Mouse (Mus musculus) heart, embryonic 14.5 days (tissue): Measurements from ENCODE around the gene Hoxc4. TPM values are rescaled to one million over a fixed set of nuclear protein-coding genes. Genes with fewer than 3 reads are reported as not detected.

Experiments used
- ATAC-seq: fragments of 200-750 bp; cut with Nextera tagmentation; 2 replicates; pipeline ENCODE4 v1.8.0; 2017; ENCODE audit warnings: low read depth, moderate TSS enrichment; ENCODE audit not compliant: insufficient number of reproducible peaks, insufficient read depth, low FRiP score
- H3K27ac ChIP-seq, 2 experiments: fragments of 200-500 bp in 1 of 2; fragments of 300-500 bp in 1 of 2; sonication (generic) in 1 of 2; replicated peaks in 1 of 2; 2 replicates each; pipeline ENCODE4 v1.5.1; 2012 to 2014; ENCODE audit warnings: low read depth in 2 of 2, low read length in 2 of 2, control low read depth in 1 of 2, mild to moderate bottlenecking in 1 of 2, mixed read lengths in 1 of 2; ENCODE audit not compliant: control insufficient read depth in 1 of 2, insufficient read depth in 1 of 2
- H3K27me3 ChIP-seq: fragments of 300-500 bp; sonication (generic); 2 replicates; pipeline ENCODE4 v1.6.1; 2014; ENCODE audit warnings: mild to moderate bottlenecking, low read length, control low read depth; ENCODE audit not compliant: control insufficient read depth, insufficient read depth
- H3K36me3 ChIP-seq: fragments of 300-500 bp; sonication (generic); 2 replicates; pipeline ENCODE4 v1.6.1; 2014; ENCODE audit warnings: mild to moderate bottlenecking, control low read depth, low read length, mixed read lengths; ENCODE audit not compliant: control insufficient read depth, insufficient read depth
- H3K4me1 ChIP-seq, 2 experiments: fragments of 200-500 bp in 1 of 2; fragments of 300-500 bp in 1 of 2; sonication (generic) in 1 of 2; 2 replicates each; pipeline ENCODE4 v1.6.1; 2012 to 2014; ENCODE audit warnings: low read length in 2 of 2, control low read depth in 1 of 2, mixed read lengths in 1 of 2; ENCODE audit not compliant: control insufficient read depth in 2 of 2, insufficient read depth in 2 of 2
- H3K4me2 ChIP-seq: fragments of 300-500 bp; sonication (generic); 2 replicates; pipeline ENCODE4 v1.6.1; 2014; ENCODE audit warnings: mild to moderate bottlenecking, low read length
- H3K4me3 ChIP-seq, 2 experiments: fragments of 200-500 bp in 1 of 2; fragments of 300-500 bp in 1 of 2; sonication (generic) in 1 of 2; 2 replicates each; pipeline ENCODE4 v1.5.1; 2012 to 2014; ENCODE audit warnings: low read length in 2 of 2, mild to moderate bottlenecking in 2 of 2, control low read depth in 1 of 2, low read depth in 1 of 2, moderate library complexity in 1 of 2; ENCODE audit not compliant: control insufficient read depth in 1 of 2, insufficient read depth in 1 of 2
- H3K9ac ChIP-seq: fragments of 300-500 bp; sonication (generic); 2 replicates; pipeline ENCODE4 v1.6.1; 2014; ENCODE audit warnings: mild to moderate bottlenecking, low read length
- H3K9me3 ChIP-seq: fragments of 300-500 bp; sonication (generic); 2 replicates; pipeline ENCODE4 v1.6.1; 2016; ENCODE audit warnings: low read length, control low read depth; ENCODE audit not compliant: control insufficient read depth
- WGBS: fragments of 180-500 bp; shearing (Covaris S2); extraction: QIAGEN DNeasy Blood & Tissue Kit; methylation state at CpG from one replicate; pipeline ENCODE4 v1.1.7; 2014; 5-methylcytosine and 5-hydroxymethylcytosine counted together
- polyA plus RNA-seq: library from polyadenylated mRNA; unstranded; fragments of >200 nt; fragmentation: Nextera tagmentation; extraction: Ambion mirVana; gene quantifications from 2 replicates; pipeline ENCODE4 v1.2.1, GENCODE M21; 2014

The Hoxc4 gene
- polyA plus RNA-seq, 1 experiment from 2014 or later = 0.30 TPM

DNA sequence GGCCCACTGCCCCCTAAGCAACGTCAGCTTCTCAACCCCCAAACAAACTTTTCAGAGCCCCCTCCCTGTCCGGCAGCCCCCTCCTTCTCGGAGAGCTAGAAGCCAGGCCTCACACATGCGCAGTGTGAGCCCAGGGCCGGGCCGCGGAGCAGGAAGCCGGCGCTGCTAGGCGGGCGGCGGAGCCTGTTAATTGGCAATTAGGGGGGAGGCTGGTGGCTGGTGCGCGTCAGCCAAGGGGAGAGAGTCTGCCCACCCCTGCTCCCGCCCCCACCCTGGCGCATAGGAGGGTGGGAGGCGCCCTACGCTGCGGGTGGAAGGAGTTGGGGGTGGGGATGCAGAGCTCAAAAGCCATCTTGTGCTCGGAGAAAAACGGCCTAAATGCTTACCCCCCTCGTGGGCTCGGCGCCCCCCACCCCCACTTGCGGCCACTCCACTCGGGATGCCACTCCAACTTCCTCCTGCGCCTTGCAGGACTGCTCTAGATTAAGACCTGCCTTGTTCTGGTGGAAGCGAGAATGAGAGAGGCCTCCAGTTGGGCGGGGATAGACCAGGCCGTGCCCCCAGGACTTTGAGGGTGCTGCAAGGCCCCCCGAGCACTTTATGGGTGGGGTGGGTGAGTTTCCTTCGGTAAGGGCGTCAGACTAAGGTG lies 19.4 kb upstream of the Hoxc4 start:
- Histone ChIP-seq H3K4me1 (peaks cover 21 to 26% of the 10 kb centered on the region in 2 experiments), H3K4me3 (peak overlapping the region; percentile 47 to 50), H3K4me2 (peak overlapping the region; percentile 92), H3K9ac (peak overlapping the region; percentile 67), H3K9me3 (no peaks in the 10 kb centered on the region), H3K36me3 (no peaks in the 10 kb centered on the region), H3K27me3 (peaks cover 99% of the 10 kb centered on the region), H3K27ac (no peak overlapping the region)
- ATAC-seq = 0 out of 2 replicates have a peak, but pooled peaks have one; percentile 49
- 3% methylated on average over 33 of the region's 33 CpGs for WGBS

DNA sequence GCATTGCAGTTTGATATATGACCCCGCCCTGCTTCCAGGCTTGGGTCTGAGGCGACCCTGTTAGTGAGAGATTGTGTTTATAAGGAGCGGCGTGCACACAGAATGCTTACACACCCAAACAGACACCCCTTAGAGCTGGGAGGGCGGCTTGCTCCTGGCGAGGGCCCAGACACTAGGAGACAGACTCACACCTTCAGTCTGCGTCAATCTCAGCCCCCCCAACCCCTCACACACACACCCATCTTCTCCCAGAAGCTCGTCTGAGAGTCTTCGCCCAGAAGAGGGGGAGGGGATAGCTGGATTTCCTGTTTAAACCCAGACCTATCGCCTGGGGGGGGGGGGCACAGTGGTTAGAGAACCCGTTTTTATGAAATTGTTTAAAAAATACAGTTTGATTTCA lies 18.8 kb upstream of the Hoxc4 start:
- Histone ChIP-seq H3K27ac (no peak overlapping the region), H3K36me3 (no peaks in the 10 kb centered on the region), H3K27me3 (peaks cover 99% of the 10 kb centered on the region), H3K9ac (no peak overlapping the region), H3K4me2 (peak overlapping the region; percentile 92), H3K4me1 (peaks cover 21 to 26% of the 10 kb centered on the region in 2 experiments), H3K4me3 (peak overlapping the region; percentile 47 to 50; a peak in 1 of 4 replicates), H3K9me3 (no peaks in the 10 kb centered on the region)
- 23% methylated on average over 10 of the region's 11 CpGs for WGBS
- ATAC-seq = no peak

DNA sequence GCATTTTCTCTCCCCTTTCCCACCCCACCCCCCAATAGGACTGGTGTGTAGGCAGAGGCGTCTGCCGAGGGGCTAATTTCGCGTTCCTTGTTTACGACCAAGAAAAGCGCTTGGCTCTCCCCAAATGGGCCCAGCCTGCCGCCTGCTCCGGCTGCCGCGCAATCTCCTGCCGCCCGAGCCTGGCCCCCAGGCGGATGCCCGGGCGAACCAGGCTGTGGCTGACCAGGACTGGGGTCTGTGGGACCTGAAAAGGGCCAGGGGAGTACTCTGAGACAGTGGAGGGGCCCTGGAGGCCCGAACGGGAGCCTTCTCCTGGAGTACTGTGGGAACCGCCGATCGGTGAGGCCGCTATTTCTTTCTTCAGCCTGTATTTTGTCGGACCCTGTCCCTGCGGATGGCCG lies 18.2 kb upstream of the Hoxc4 start:
- Histone ChIP-seq H3K4me1 (peaks cover 21 to 26% of the 10 kb centered on the region in 2 experiments), H3K27me3 (peaks cover 99% of the 10 kb centered on the region), H3K4me3 (peak overlapping the region in 1 of 2 experiments; percentile 19; a peak in 1 of 4 replicates), H3K36me3 (no peaks in the 10 kb centered on the region), H3K27ac (no peak overlapping the region), H3K9me3 (no peaks in the 10 kb centered on the region), H3K4me2 (peak overlapping the region; percentile 40), H3K9ac (peak overlapping the region; percentile 49; the same call in 1 of the 2 replicates)
- no peak for ATAC-seq
- WGBS = 9% methylated on average over 24 of the region's 24 CpGs

DNA sequence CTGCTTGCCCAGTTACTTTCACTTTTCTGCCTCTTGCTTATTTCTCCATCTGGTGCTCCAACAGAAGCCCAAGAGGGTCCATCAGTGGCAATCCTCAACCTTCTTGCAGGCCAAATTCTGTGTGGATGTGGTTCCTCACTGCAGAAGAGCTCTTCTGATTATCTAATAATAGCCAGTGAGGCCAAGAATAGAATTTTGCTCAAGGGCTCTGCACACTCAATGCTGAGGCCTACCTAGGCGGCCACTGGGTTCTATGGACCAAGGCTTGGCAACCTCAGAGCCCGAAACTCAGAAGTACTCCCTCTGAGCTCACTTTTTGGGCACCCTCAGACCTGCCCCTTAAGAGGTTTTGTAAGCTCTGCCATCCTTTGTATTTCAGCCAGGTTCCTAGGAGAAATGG lies 17.4 kb upstream of the Hoxc4 start:
- no peaks in the 10 kb centered on the region for H3K9me3 ChIP-seq
- H3K27me3 ChIP-seq = peaks cover 99% of the 10 kb centered on the region
- ATAC-seq = no peak
- no peak overlapping the region for H3K27ac ChIP-seq
- H3K9ac ChIP-seq = no peak overlapping the region
- H3K4me3 ChIP-seq = no peak overlapping the region
- H3K4me1 ChIP-seq = peaks cover 21 to 26% of the 10 kb centered on the region in 2 experiments
- no peaks in the 10 kb centered on the region for H3K36me3 ChIP-seq
- peak overlapping the region; percentile 40 for H3K4me2 ChIP-seq
- 22% methylated on average over 2 of the region's 2 CpGs for WGBS

DNA sequence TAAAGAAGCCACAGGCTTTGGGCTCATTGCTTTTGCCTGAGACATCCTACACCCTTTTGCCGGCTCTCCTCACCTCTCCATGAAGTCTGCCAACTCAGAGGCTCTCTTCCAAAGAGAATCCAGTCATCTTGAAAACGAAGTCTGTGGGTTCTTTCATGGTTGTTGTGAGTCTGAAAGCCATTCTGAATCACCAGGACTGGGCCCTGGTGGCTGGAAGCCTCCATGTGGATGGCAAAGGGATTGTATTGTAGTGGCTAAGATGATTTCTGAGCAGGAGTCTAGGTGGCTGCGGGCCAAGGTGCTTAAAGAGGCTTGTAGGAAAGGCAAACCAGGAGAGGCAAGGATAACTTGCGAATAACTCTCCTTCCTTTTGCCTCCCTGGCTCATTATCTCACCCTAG lies 16.6 kb upstream of the Hoxc4 start:
- Histone ChIP-seq H3K4me1 (peaks cover 21 to 26% of the 10 kb centered on the region in 2 experiments), H3K4me2 (no peak overlapping the region), H3K9me3 (no peaks in the 10 kb centered on the region), H3K4me3 (no peak overlapping the region), H3K9ac (no peak overlapping the region), H3K27me3 (peaks cover 99% of the 10 kb centered on the region), H3K27ac (no peak overlapping the region), H3K36me3 (no peaks in the 10 kb centered on the region)
- ATAC-seq = no peak
- 35% methylated on average over 4 of the region's 4 CpGs for WGBS

DNA sequence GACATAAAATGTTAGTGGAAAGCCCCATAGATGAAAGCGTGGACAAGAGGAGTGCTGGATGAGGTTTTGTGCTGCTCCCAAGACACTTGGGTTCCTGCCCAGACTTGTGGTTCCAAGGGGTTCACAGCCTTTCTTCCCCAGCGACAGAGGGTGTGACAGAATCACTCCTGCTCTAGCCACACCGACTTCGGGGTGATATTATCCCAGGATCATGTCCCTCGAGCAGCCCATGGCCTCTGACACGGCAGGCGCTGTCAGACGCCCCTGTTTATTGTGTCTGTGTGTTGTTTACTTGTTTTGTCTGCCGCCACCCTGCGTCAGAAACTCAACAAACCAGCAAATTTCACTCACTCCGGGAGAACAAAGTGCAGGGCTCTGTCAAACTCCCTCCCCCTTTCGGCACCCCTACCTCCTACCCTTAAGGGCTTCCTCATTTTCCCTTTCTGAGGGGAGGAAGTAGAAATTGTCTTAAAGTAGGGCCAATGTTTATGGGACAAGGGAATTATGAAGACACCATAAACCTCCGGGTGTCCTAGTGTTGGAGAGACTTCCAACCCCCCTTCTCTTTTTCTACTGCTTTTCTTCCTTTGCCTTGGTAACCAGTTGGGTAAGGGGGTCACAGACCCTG lies 15.8 kb upstream of the Hoxc4 start:
- peaks cover 21 to 26% of the 10 kb centered on the region in 2 experiments for H3K4me1 ChIP-seq
- H3K27me3 ChIP-seq = peaks cover 99% of the 10 kb centered on the region
- no peaks in the 10 kb centered on the region for H3K36me3 ChIP-seq
- 19% methylated on average over 13 of the region's 13 CpGs for WGBS
- H3K9ac ChIP-seq = no peak overlapping the region
- ATAC-seq = no peak
- H3K4me3 ChIP-seq = no peak overlapping the region
- no peaks in the 10 kb centered on the region for H3K9me3 ChIP-seq
- no peak overlapping the region for H3K4me2 ChIP-seq
- no peak overlapping the region for H3K27ac ChIP-seq

DNA sequence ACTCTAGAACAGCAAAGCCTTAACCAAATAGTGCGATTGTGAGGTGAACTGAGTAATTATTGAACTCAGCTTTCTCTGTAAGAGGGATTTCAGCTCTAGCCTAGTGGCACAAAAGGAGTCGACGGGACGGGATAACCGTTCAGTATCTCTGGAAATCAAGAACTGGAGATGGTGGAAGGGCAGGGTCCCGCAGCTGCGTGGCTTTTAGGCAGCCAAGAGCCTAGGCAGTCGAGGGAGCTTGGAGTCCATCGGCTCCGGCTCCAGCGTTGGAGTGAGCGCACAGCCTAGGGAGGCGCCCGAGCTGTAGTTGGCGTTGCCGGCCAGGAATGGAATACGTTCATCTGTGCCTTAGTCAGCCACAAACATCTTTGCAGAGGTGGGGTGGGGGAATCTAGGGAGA lies 13.4 kb upstream of the Hoxc4 start:
- WGBS = under 1% methylated on average over 17 of the region's 17 CpGs
- peaks cover 9 to 12% of the 10 kb centered on the region in 2 experiments for H3K4me1 ChIP-seq
- ATAC-seq = no peak

More for the DNA sequence above, 13.4 kb upstream of the Hoxc4 start:
- H3K27me3 ChIP-seq = peaks cover 99% of the 10 kb centered on the region
- H3K9ac ChIP-seq = no peak overlapping the region
- no peaks in the 10 kb centered on the region for H3K9me3 ChIP-seq
- H3K36me3 ChIP-seq = no peaks in the 10 kb centered on the region
- no peak overlapping the region for H3K27ac ChIP-seq
- H3K4me3 ChIP-seq = no peak overlapping the region
- H3K4me2 ChIP-seq = no peak overlapping the region
